Mouse (Mus musculus): ENCODE results near the gene Ttll9.

DNA sequence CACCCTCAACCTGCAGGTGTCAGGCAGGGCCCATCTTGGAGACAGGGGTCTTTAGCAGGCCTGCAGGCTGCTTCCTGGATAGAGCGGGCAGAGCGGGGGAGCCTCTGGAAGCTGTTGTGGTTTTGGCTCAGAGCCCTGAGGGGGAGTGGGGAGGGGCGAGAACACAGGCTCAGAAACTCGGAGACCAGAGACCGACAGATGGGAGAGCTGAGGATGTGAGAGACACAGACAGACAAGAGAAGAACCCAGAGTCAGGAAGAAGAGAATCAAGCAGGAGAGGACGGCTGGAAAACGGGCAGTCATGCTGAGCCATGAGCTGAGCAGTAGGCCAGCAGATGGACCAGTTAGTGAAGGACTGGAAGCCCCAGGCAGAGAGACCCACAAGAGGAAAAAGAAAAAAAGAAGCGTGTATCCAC is 83.6 kb downstream of the Ttll9 start:
- TF ChIP-seq CTCF (IDR thresholded peaks at IDR 0.05; ENCODE audit: insufficient read depth, low read length) (no peak), POLR2A (IDR thresholded peaks at IDR 0.05; ENCODE audit: borderline replicate concordance, extremely low read depth, low read depth, low read length) (no peak)
